Mouse (Mus musculus): Measurements from ENCODE around the gene Rnf157.

Gene Rnf157

DNA sequence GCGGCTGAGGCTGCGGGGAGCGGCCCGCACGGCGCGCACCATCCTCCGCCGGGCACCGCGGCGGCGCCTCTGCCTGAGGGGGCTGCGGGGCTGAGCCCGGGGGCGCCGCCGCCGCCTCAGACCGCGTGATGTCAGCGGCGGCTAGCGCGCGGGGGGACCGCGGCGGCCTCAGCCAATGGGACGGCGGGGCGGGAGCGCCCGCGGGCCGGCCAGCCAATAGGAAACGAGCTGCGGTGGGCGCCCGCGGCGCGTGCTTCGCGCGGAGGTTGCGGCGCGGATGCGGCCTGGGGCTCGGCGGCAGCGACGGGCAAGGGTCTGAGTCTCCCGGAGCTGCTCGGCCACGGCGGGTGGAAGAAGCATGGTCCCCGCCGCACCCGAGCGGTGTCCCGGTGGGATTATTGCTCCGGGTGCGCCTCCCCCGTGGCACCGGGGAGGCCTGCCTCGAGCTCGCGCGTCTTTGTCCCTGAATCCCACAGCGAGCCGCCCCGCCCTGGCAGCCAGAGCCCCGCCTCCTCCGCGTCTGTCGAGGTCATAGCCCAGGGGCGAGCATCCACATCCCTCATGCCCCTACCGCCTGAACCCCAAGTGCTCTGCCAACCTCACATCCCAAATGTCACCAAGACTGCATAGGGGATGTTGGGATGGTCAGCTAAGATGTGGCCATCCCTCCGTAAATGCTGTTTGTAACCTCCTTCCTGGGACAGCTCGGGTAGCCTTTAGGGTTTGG, at the start of gene Rnf157:
TSS of gene Rnf157 (minus strand) at position 129 of the 727 bp plus-strand sequence.
- DNase-seq (ENCODE audit: low read depth, low spot score): peak; percentile 80

- no peak for DNase-seq (ENCODE audit: low read depth, low spot score)
Measured at GRCm38 (mm10) chr11:116459786-116460185, 47.0 kb upstream of the Rnf157 start.

DNA sequence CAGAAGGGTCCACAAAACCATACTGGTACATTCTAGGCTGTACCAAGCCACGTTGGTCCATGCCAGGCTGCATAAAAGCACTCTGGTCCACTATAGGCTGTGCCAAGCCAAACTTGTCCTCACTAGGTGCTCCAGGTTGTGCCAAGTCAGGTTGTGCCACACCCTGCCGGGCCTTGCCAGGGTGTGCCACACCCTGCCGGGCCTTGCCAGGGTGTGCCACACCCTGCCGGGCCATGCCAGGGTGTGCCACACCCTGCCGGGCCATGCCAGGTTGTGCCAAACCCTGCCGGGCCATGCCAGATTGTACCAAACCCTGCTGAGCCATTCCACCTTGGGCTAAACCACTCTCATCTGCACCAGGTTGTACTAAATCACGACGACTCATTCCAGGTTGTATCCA, 43.4 kb upstream of the Rnf157 start:
- no peak for DNase-seq (ENCODE audit: low read depth, low spot score)

DNA sequence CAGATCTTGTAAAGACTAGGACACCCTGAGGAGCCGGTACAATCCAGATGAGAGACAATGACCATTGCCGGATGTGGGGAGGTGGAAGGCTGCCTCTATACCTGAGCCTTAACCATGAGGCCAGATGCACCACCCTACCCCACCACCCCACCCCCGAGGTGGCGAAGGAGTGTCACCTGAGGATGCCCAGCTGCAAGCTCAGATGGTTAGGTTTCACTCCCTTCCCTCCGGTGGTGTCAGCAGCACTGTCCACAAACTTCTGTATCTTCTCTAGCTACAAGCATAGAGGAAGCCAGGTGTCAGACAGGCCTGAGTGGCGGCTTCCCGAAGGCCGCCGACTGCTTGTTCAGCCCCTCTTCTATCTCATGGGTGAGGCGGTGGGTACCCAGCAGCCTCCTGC, 41.1 kb upstream of the Rnf157 start:
- DNase-seq (ENCODE audit: low read depth, low spot score): no peak

GRCm38 (mm10) chr11:116449341-116449740, 36.5 kb upstream of the Rnf157 start:
- DNase-seq (ENCODE audit: low read depth, low spot score): no peak

GRCm38 (mm10) chr11:116447822-116448221, 35.0 kb upstream of the Rnf157 start:
- DNase-seq (ENCODE audit: low read depth, low spot score): no peak

GRCm38 (mm10) chr11:116446308-116446887, 33.6 kb upstream of the Rnf157 start:
- DNase-seq (ENCODE audit: low read depth, low spot score): no peak

- DNase-seq (ENCODE audit: low read depth, low spot score): peak; percentile 55
Measured at GRCm38 (mm10) chr11:116445596-116446307, 32.9 kb upstream of the Rnf157 start.

- DNase-seq (ENCODE audit: low read depth, low spot score): no peak
Measured at GRCm38 (mm10) chr11:116443935-116444334, 31.1 kb upstream of the Rnf157 start.

DNA sequence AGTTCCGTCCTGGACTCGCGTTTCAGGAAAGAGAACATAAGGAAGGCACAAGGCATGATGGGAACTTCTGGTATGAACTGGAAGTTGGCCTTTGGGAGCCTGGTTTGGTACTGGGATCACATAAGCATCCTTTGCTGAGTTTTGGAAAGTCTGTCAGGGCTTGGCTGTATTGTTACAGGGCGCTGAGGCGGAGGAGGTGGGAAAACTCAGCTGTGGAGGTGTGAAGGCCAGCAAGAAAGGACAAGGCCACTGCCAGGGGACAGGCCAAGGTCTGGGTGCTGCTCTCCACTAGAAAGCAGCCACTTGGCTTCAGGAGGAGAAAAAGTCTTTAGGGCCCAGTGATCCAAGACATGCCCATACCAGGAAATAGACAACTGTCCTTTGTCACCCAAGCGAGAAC, 30.5 kb upstream of the Rnf157 start:
- no peak for DNase-seq (ENCODE audit: low read depth, low spot score)

- DNase-seq (ENCODE audit: low read depth, low spot score): no peak
Measured at GRCm38 (mm10) chr11:116442867-116443177, 30.0 kb upstream of the Rnf157 start.

DNA sequence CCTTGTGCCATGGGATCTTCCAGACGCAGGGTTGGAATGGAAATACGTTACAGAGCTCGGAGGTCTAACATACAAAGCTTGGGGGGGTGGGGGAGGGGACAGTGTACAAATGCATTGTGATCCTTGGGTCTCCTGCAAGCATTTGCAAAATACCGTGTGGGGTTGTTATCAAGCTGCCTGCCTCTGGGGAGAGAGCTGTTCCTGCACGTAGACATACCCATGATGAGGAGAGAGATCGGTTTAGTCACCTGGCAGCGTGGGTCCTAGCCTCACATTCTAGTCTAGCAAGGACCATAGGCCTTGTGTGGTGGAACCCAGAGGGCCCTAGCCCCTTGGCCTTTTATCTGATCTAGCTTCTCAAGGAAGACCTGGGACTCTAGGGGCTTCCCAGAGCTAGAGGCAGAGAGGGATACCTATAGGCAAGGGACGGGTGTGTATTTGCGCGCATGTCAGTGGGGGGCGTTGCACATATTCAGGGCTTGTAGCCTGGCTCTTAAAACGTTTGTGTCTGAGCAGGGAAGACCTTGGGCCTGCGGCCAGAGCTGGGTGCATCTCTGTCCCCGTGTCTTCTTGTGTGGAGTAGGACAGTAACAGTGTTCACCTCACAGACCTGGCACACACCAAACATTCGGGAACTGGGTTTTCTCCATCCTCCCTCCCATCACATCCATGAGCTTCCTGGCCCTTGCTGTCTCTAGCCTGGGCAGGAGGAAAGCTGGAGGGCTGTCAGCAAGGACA, 29.5 kb upstream of the Rnf157 start:
- no peak for DNase-seq (ENCODE audit: low read depth, low spot score)

GRCm38 (mm10) chr11:116440408-116441068, 27.7 kb upstream of the Rnf157 start:
- DNase-seq (ENCODE audit: low read depth, low spot score): no peak

GRCm38 (mm10) chr11:116439269-116440240, 26.7 kb upstream of the Rnf157 start:
- no peak for DNase-seq (ENCODE audit: low read depth, low spot score)

- no peak for DNase-seq (ENCODE audit: low read depth, low spot score)
Measured at GRCm38 (mm10) chr11:116437541-116437940, 24.7 kb upstream of the Rnf157 start.

- no peak for DNase-seq (ENCODE audit: low read depth, low spot score)
Measured at GRCm38 (mm10) chr11:116436725-116437331, 24.0 kb upstream of the Rnf157 start.

GRCm38 (mm10) chr11:116435992-116436724, 23.3 kb upstream of the Rnf157 start:
- DNase-seq (ENCODE audit: low read depth, low spot score): no peak

DNA sequence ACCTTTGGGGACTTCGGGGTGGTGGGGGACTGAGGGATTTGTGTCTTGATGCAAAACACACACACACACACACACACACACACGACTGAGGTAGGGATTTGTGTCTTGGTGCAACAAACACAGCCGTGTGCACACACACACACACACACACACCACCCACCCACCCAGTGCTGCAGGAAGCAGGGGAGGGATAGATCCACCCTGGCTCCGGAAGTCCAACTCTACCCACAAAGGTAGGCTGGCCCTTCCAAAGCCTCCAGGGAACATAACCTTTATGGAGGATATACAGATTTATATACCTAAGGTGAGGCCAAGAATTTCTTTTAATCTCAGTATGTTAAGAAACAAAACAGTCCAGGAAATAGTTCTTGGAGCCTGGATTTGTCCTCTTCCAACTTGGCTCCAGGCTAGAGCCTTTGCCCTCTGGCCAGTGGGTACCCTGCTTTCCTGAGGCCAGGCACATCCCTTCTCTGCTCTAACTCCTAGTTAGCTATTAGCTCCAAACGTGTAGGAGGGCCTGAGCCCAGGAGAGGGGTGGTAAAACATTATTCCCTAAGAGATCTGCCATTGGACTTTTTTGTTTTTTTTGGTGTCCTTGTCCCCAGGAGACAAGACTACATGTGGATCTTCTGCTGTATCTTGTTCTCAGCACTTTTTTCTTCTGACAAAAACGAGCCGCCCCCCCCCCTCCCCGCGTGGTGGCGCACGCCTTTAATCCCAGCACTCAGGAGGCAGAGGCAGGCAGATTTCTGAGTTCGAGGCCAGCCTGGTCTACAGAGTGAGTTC, 22.3 kb upstream of the Rnf157 start:
- no peak for DNase-seq (ENCODE audit: low read depth, low spot score)

Data from brain, embryonic 18.5 days (tissue).